Mouse (Mus musculus) hindbrain, postnatal 0 days (tissue): ENCODE measurements around the gene Speer4f2. TPM values are rescaled to one million over a fixed set of nuclear protein-coding genes. Genes with fewer than 3 reads are reported as not detected.
A peak's percentile ranks its signal among the peaks of the same experiment; 100 is the strongest.

Source experiments
- ATAC-seq: fragments of 200-750 bp; cut with Nextera tagmentation; 2 replicates; pipeline ENCODE4 v1.8.0; 2017; ENCODE audit warnings: mild to moderate bottlenecking, moderate TSS enrichment, moderate library complexity
- DNase-seq: peaks from one replicate; pipeline ENCODE4 v3.0.0-alpha.2; 2015; ENCODE audit warnings: low spot score
- H3K27ac ChIP-seq: fragments of 300-500 bp; sonication (generic); 2 replicates; pipeline ENCODE4 v1.5.1; 2014; ENCODE audit warnings: mild to moderate bottlenecking
- H3K27me3 ChIP-seq: fragments of 300-500 bp; sonication (generic); 2 replicates; pipeline ENCODE4 v1.6.1; 2014; ENCODE audit warnings: low read length, mixed read lengths; ENCODE audit not compliant: insufficient read depth
- H3K36me3 ChIP-seq: fragments of 300-500 bp; sonication (generic); 2 replicates; pipeline ENCODE4 v1.6.1; 2014; ENCODE audit warnings: low read length, mixed read lengths; ENCODE audit not compliant: insufficient read depth
- H3K4me1 ChIP-seq: fragments of 300-500 bp; sonication (generic); 2 replicates; pipeline ENCODE4 v1.6.1; 2014; ENCODE audit warnings: antibody characterized with exemption, low read length, mixed read lengths; ENCODE audit not compliant: insufficient read depth
- H3K4me2 ChIP-seq: fragments of 300-500 bp; sonication (generic); 2 replicates; pipeline ENCODE4 v1.6.1; 2014; ENCODE audit warnings: low read depth, mild to moderate bottlenecking, low read length, moderate library complexity, mixed read lengths
- H3K4me3 ChIP-seq: fragments of 300-500 bp; sonication (generic); 2 replicates; pipeline ENCODE4 v1.5.1; 2014; ENCODE audit warnings: low read length
- H3K9ac ChIP-seq: fragments of 300-500 bp; sonication (generic); replicated peaks from 2 replicates; pipeline ENCODE4 v1.6.1; 2014; ENCODE audit warnings: mild to moderate bottlenecking, low read length, moderate library complexity, mixed read lengths
- H3K9me3 ChIP-seq: fragments of 300-500 bp; sonication (generic); 2 replicates; pipeline ENCODE4 v1.6.1; 2016; ENCODE audit warnings: low read length, mixed read lengths
- CTCF ChIP-seq: IDR thresholded peaks from 2 replicates; pipeline ENCODE4 v1.5.1; 2016; ENCODE audit warnings: antibody characterized with exemption, control low read depth, low read depth
- WGBS: fragments of 180-500 bp; shearing (Covaris S2); extraction: QIAGEN DNeasy Blood & Tissue Kit; methylation state at CpG from one replicate; pipeline ENCODE4 v1.1.7; 2014; 5-methylcytosine and 5-hydroxymethylcytosine counted together
- polyA plus RNA-seq: library from polyadenylated mRNA; unstranded; fragments of >200 nt; fragmentation: Nextera tagmentation; extraction: Ambion mirVana; gene quantifications from 2 replicates; pipeline ENCODE4 v1.2.1, GENCODE M21; 2015
- total RNA-seq: library from RNA; depleted of rRNA; stranded (reverse); fragments of >200 nt; gene quantifications from 2 replicates; pipeline ENCODE4 v1.2.3, GENCODE M21; 2014; rRNA removed

Gene Speer4f2
- total and polyA plus RNA-seq, 2 experiments from 2014 or later = not detected

DNA sequence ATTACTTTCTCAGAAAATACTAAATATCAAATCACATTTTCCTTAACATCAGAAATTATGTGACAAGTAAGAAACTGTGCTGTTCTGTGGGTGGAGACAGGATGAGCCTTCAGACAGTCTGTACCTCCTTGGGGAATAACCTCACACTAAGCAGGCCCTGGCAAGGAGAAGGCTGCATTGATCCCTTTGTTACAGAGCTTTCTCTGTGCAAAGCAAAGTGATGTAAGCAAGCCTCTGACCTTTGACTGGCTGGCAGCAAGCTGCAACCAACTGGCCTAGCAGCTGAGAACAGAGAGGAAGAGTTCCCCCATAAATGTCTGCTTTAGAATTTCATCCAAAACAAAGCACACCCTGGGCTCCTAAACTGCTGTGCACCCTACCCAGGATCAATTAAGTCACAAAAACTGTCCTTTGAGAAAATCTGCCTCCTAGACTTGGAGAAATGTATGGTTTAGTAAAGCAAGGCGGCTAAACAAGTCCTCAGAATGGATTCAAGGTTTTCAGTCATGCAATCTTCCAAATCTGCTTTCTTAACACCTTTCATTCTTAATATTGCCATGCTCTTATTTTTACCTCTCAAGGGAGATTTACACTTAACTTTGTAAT is 46.3 kb downstream of the Speer4f2 start:
- ATAC-seq (no peak), DNase-seq (peak; percentile 8)
- Histone ChIP-seq H3K4me1 (no peaks in the 10 kb centered on the region), H3K9me3 (no peaks in the 10 kb centered on the region), H3K9ac (no peak overlapping the region), H3K4me2 (no peak overlapping the region), H3K27me3 (no peaks in the 10 kb centered on the region), H3K36me3 (no peaks in the 10 kb centered on the region), H3K4me3 (no peak overlapping the region), H3K27ac (no peak overlapping the region)
- no peak for TF ChIP-seq CTCF
- WGBS = 73% methylated on average over 1 of the region's 1 CpGs

- DNase-seq = no peak
- H3K27me3 ChIP-seq = no peaks in the 10 kb centered on the region
- no peak overlapping the region for H3K4me3 ChIP-seq
- no peaks in the 10 kb centered on the region for H3K4me1 ChIP-seq
- ATAC-seq = no peak
- no peaks in the 10 kb centered on the region for H3K9me3 ChIP-seq
- H3K9ac ChIP-seq = no peak overlapping the region
- H3K36me3 ChIP-seq = no peaks in the 10 kb centered on the region
- TF ChIP-seq CTCF = no peak
- no peak overlapping the region for H3K4me2 ChIP-seq
- no peak overlapping the region for H3K27ac ChIP-seq
Observed at GRCm38 (mm10) chr5:17419921-17420320, 46.9 kb downstream of the Speer4f2 start.

DNA sequence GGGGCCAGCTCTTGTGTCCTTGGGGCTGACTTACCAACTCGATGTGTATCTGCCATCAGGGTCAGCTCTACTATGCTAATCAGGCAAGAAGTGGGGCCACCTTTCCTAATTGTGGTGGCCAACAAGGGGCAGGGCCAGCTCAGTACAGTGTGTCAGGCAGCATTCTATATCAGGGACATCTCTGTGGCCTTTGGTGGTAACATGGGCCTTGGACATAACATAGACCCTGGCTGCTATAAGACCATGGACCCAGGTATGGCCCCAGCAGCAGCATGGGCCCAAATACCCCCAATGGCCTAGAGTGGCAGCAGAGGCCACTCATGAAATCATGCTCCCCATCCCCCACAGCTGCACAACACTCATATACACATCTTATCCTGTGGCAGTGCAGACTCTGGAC is 49.2 kb downstream of the Speer4f2 start:
- DNase-seq = no peak
- Histone ChIP-seq H3K27ac (no peak overlapping the region), H3K4me3 (no peak overlapping the region), H3K36me3 (no peaks in the 10 kb centered on the region), H3K27me3 (no peaks in the 10 kb centered on the region), H3K4me2 (no peak overlapping the region), H3K4me1 (no peaks in the 10 kb centered on the region), H3K9ac (no peak overlapping the region), H3K9me3 (no peaks in the 10 kb centered on the region)
- TF ChIP-seq CTCF = no peak
- 86% methylated on average over 1 of the region's 1 CpGs for WGBS
- no peak for ATAC-seq

DNA sequence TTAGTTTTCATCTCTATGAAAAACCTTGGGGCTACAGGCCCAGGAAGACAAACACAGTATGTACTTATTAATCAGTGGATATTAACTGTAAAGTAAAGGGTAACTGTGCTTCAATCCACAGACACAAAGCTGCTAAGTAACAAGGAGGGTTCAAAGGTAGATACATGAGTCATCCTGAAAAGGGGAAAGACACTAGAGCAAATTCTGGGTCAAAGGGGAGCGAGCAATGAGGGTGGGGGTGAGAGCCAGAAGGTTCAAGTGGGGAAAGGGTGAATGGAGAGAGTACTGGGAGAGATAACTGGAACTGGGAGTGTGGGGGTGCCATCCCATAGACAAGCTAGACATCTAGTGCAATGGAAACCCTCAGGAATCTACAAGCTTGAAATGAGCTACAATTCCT is 54.0 kb downstream of the Speer4f2 start:
- no peak for ATAC-seq
- Histone ChIP-seq H3K27ac (no peak overlapping the region), H3K4me3 (no peak overlapping the region), H3K9ac (no peak overlapping the region), H3K36me3 (no peaks in the 10 kb centered on the region), H3K4me2 (no peak overlapping the region), H3K9me3 (no peaks in the 10 kb centered on the region), H3K27me3 (no peaks in the 10 kb centered on the region), H3K4me1 (no peaks in the 10 kb centered on the region)
- no peak for DNase-seq
- TF ChIP-seq CTCF = no peak
- WGBS = 78% methylated on average over 1 of the region's 1 CpGs

Other genes starting within 250 kb of the Speer4f2 start
- gene Speer4f1, start 102.9 kb downstream of the Speer4f2 start, total RNA-seq = not detected in 2 replicates
- not detected in 2 replicates for gene Speer4f1, start 102.9 kb downstream of the Speer4f2 start, polyA plus RNA-seq
- 23.5 and 26.1 TPM in 2 replicates for gene Sema3c, start 201.1 kb downstream of the Speer4f2 start, total RNA-seq
- 11.3 and 11.6 TPM in 2 replicates for gene Sema3c, start 201.1 kb downstream of the Speer4f2 start, polyA plus RNA-seq